Mouse (Mus musculus): ENCODE data around the gene Aim2. TPM values are rescaled to one million over a fixed set of nuclear protein-coding genes. Genes with fewer than 3 reads are reported as not detected.
A peak's percentile ranks its signal among the peaks of the same experiment; 100 is the strongest.
"Not testable (repeated sequence)": the region's sequence is repeated elsewhere in the genome, so short reads cannot be mapped to it uniquely, and the experiment has no call there.

Gene Aim2
- total RNA-seq, 2 experiments from 2014 or later = 59.1 to 80.6 TPM

GRCm38 (mm10) chr1:173443061-173443460 lies 92.4 kb downstream of the Aim2 start:
- ATAC-seq (replicated peaks; ENCODE audit: poor library complexity, severe bottlenecking) = no peak

GRCm38 (mm10) chr1:173447067-173447466 lies 96.4 kb downstream of the Aim2 start:
- peak; percentile 23; the same call in 1 of the 2 replicates for ATAC-seq (replicated peaks; ENCODE audit: poor library complexity, severe bottlenecking)

- ATAC-seq (replicated peaks; ENCODE audit: poor library complexity, severe bottlenecking) = no peak
These were observed 99.9 kb downstream of the Aim2 start for GRCm38 (mm10) chr1:173450621-173451020.

DNA sequence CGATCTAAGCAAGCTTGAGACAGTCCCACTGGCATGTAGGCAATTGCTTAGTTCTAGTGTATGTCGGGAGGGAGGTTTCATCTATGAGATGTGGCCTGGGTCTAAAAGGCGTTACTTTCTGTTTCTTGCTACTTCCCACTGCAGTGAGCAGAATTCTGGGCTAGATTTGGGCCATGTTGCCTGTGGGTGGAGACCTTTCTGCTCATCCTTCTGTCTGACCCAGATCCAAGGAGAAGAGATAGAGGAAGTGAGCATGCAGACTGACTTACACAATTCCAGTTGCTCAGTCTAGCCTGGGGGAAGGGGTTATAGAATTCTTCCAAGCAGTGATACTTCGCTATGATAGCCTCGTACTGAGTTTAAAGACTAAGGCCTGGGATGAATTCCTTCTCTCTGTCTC lies 101.0 kb downstream of the Aim2 start:
- ATAC-seq (replicated peaks; ENCODE audit: poor library complexity, severe bottlenecking) = peak; percentile 94

DNA sequence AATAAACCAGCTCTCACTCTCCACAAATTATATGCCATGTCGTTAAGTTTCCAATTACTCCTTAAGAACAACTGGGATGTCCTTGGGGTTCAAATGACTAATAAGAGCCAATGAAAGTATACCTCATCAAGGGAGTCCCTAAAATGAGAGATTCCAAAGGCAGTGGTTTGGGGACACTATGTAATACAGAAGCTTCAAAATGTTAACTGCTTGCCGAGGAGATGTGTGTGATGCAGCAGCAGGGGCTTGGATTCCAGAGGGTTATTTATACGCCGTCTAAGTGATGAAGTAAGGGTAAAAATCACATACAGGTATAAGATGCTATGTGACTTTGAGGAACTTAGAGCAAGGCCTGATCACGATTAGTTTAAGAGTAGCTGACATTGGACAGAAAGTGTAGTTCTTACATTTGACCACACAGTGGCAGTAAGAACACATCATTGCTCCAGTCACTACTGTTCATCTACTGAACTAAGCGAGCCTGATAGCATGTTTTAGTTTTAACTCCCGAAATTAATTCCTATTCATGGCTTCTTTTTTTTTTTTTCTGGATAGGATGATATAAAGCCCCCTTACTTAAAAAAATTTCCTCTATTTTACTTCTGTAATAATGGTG lies 105.6 kb downstream of the Aim2 start:
- ATAC-seq (replicated peaks; ENCODE audit: poor library complexity, severe bottlenecking) = peak; percentile 58

- ATAC-seq (replicated peaks; ENCODE audit: poor library complexity, severe bottlenecking) = no peak
These were observed 106.1 kb downstream of the Aim2 start for GRCm38 (mm10) chr1:173456761-173457160.

- ATAC-seq (replicated peaks; ENCODE audit: poor library complexity, severe bottlenecking) = not testable (repeated sequence)
These were observed 129.9 kb downstream of the Aim2 start for GRCm38 (mm10) chr1:173480399-173481181.

- ATAC-seq (replicated peaks; ENCODE audit: poor library complexity, severe bottlenecking) = not testable (repeated sequence)
These were observed 130.5 kb downstream of the Aim2 start for GRCm38 (mm10) chr1:173481182-173481574.

DNA sequence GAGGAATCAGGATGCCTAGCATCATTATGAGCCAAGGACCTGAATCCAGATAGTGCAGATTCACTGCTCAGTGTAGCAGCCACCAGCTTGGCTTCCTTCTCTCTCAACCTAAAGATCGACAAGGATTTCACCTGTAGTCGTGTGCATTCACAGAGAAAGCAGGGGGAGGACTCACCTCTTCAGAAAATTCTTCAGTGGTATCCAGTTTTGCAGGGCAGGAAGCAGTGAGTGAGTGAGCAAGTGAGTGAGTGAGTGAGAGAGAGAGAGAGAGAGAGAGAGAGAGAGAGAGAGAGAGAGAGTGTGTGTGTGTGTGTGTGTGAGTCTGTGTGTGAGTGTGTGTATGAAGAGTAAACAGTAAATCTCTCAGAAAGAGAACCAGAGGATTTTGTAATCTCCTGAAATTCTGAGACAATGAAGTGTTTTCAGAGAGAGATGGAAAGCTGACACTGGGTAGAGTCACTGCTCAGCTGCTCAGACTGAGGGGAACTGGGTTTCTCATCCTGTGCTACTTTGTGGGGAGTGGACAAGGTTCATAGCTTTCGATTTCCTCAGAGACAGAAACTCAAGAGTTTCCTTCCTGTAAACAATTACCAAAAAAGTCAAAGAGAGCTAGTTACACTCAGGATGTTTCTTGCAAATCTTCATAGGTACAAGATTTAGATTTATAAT lies 140.3 kb downstream of the Aim2 start, which contains the start of gene Ifi206:
Ifi206 (minus strand) TSS at position 230 of the 669 bp plus-strand sequence.
- peak; percentile 52; the same call in 1 of the 2 replicates for ATAC-seq (replicated peaks; ENCODE audit: poor library complexity, severe bottlenecking)

DNA sequence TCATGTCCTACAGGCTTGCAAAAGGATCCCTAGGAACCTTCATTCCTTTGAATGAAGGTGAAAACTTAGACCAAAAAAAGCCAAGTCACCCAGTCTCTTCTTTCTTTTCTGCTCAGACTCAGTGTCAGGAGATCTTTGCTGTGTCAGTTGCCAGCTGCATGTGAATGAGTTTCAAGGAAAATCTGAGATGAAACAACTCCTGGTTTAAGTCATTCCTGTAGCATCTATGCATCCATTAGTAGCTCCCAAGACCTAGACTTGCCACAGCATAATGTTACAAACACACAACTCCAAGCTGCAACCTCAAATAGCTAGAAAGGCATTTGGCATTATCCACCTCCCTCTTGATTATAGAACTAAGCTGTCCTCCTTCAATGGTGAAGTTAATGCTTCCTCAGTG lies 140.8 kb downstream of the Aim2 start:
- ATAC-seq (replicated peaks; ENCODE audit: poor library complexity, severe bottlenecking) = not testable (repeated sequence)

- ATAC-seq (replicated peaks; ENCODE audit: poor library complexity, severe bottlenecking) = not testable (repeated sequence)
These were observed 159.9 kb downstream of the Aim2 start for GRCm38 (mm10) chr1:173510595-173510994.

Other genes starting within 250 kb of the Aim2 start
- gene Olfr1408, start 213.5 kb upstream of the Aim2 start, total RNA-seq (2014; fragmentation: Nextera tagmentation) = not detected in 2 replicates
- not detected in 2 replicates for gene Olfr1408, start 213.5 kb upstream of the Aim2 start, total RNA-seq (2017)
- not detected in 2 replicates for gene Olfr1406, start 160.2 kb upstream of the Aim2 start, total RNA-seq (2014; fragmentation: Nextera tagmentation)
- not detected in 2 replicates for gene Olfr1406, start 160.2 kb upstream of the Aim2 start, total RNA-seq (2017)
- not detected in 2 replicates for gene Olfr218, start 153.1 kb upstream of the Aim2 start, total RNA-seq (2014; fragmentation: Nextera tagmentation)
- not detected in 2 replicates for gene Olfr218, start 153.1 kb upstream of the Aim2 start, total RNA-seq (2017)
- not detected in 2 replicates for gene Olfr1404, start 138.5 kb upstream of the Aim2 start, total RNA-seq (2014; fragmentation: Nextera tagmentation)
- not detected in 2 replicates for gene Olfr1404, start 138.5 kb upstream of the Aim2 start, total RNA-seq (2017)
- 16.6 TPM in 1 of 2 replicates, not detected in the other for gene Fcer1a, start 123.7 kb upstream of the Aim2 start, total RNA-seq (2014; fragmentation: Nextera tagmentation)
- gene Fcer1a, start 123.7 kb upstream of the Aim2 start, total RNA-seq (2017) = 3.9 and 5.7 TPM in 2 replicates
- not detected in 2 replicates for gene Olfr418, start 84.9 kb upstream of the Aim2 start, total RNA-seq (2014; fragmentation: Nextera tagmentation)
- gene Olfr418, start 84.9 kb upstream of the Aim2 start, total RNA-seq (2017) = not detected in 2 replicates
- not detected in 2 replicates for gene Mptx2, start 73.1 kb upstream of the Aim2 start, total RNA-seq (2014; fragmentation: Nextera tagmentation)
- not detected in 2 replicates for gene Mptx2, start 73.1 kb upstream of the Aim2 start, total RNA-seq (2017)
- gene Ackr1, start 17.1 kb upstream of the Aim2 start, total RNA-seq (2014; fragmentation: Nextera tagmentation) = not detected in 2 replicates
- gene Ackr1, start 17.1 kb upstream of the Aim2 start, total RNA-seq (2017) = not detected in 2 replicates
- gene Cadm3, start 16.8 kb downstream of the Aim2 start, total RNA-seq (2014; fragmentation: Nextera tagmentation) = not detected in 2 replicates
- 0.26 TPM in 1 of 2 replicates, not detected in the other for gene Cadm3, start 16.8 kb downstream of the Aim2 start, total RNA-seq (2017)
- not detected in 2 replicates for gene Ifi206, start 140.2 kb downstream of the Aim2 start, total RNA-seq (2014; fragmentation: Nextera tagmentation)
- 0.05 and 0.13 TPM in 2 replicates for gene Ifi206, start 140.2 kb downstream of the Aim2 start, total RNA-seq (2017)
- gene Ifi214, start 185.1 kb downstream of the Aim2 start, total RNA-seq (2014; fragmentation: Nextera tagmentation) = 0.32 and 0.58 TPM in 2 replicates
- 0.05 and 0.22 TPM in 2 replicates for gene Ifi214, start 185.1 kb downstream of the Aim2 start, total RNA-seq (2017)
- not detected in 2 replicates for gene Ifi213, start 248.4 kb downstream of the Aim2 start, total RNA-seq (2014; fragmentation: Nextera tagmentation)
- 0.47 TPM in 1 of 2 replicates, not detected in the other for gene Ifi213, start 248.4 kb downstream of the Aim2 start, total RNA-seq (2017)